Mouse (Mus musculus): Measurements from ENCODE around the gene Tnfrsf21.

Gene Tnfrsf21

GRCm38 (mm10) chr17:43025048-43025447 is 8.7 kb downstream of the Tnfrsf21 start:
- no peak for DNase-seq (ENCODE audit: low read depth, low spot score)

DNA sequence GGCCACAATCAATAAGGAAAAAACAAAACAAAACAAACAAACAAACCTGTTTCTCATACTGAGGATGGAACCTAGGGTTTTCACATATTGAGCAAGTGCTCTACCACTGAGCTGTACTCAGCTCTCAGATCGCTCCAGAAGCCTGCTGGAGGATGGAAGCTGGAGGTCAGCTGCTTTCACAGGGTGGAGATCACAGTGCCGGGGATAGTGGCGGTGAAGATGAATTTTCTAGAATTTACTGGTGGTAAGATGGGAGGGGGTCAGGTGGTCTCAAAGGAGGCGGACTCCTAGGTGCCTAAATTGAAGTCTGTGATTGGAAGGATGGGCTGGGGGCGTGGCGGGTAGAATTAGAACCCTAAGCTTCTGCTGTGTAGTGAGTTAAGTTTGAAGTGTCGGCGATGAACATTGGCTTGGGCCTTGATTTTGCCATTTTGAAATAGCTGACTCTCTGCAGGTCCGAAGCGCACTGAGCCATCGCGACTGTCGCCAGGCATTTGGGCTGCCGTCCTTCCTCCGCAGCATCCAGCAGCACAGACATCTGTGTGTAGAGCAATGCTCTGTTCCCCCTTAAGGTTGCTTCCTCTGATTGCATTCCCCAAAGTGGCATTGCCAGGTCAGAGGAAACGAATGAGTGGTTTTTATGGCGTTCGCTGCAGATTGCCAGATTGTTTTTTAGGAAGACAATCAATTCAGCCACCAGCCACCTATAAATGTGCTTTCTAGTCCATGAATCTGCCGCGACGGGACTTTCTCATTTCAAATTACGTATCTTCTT is 9.7 kb downstream of the Tnfrsf21 start:
- no peak for DNase-seq (ENCODE audit: low read depth, low spot score)

DNA sequence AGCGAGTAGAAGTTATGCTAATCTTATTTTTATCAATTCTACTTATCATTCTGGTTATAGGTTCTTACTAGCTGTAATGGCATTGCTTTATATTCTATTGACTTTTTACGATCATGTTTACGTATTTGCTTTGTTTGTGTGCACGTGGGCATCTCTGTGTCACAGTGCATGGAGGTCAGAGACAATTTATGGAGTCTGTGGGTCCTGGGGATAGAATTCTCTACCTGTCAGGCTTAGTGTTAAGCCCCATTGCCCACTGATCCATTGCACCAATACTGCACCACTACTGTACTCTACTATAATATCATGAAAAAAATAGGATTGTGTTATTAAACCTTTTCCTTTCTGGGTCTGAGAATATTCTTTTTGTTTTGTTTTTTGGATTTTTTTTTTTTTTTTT is 10.4 kb downstream of the Tnfrsf21 start:
- no peak for DNase-seq (ENCODE audit: low read depth, low spot score)

- DNase-seq (ENCODE audit: low read depth, low spot score): no peak
Measured at GRCm38 (mm10) chr17:43029546-43029945, 13.2 kb downstream of the Tnfrsf21 start.

GRCm38 (mm10) chr17:43030290-43030689 is 13.9 kb downstream of the Tnfrsf21 start:
- DNase-seq (ENCODE audit: low read depth, low spot score): no peak

- DNase-seq (ENCODE audit: low read depth, low spot score): no peak
Measured at GRCm38 (mm10) chr17:43032489-43033036, 16.2 kb downstream of the Tnfrsf21 start.

DNA sequence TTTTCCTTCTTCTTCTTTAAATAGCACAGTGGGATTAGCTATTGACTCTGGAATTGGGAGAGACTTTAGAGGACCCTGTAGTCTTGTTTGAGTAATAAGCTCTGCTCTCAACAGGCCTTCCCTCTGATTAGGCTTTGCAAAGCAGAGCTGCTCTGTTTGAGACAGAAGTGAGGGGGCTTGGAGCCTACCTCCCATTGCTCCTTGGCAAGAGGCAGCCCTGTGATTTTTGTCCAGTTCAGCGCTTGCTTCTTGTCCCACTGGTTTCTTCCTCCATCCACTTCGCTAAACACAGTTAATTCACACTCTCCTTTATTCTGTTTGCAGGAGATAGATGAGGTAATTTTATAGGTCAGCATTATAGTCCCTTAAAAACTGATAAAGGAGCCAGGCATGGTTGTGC is 19.0 kb downstream of the Tnfrsf21 start:
- DNase-seq (ENCODE audit: low read depth, low spot score): no peak

DNA sequence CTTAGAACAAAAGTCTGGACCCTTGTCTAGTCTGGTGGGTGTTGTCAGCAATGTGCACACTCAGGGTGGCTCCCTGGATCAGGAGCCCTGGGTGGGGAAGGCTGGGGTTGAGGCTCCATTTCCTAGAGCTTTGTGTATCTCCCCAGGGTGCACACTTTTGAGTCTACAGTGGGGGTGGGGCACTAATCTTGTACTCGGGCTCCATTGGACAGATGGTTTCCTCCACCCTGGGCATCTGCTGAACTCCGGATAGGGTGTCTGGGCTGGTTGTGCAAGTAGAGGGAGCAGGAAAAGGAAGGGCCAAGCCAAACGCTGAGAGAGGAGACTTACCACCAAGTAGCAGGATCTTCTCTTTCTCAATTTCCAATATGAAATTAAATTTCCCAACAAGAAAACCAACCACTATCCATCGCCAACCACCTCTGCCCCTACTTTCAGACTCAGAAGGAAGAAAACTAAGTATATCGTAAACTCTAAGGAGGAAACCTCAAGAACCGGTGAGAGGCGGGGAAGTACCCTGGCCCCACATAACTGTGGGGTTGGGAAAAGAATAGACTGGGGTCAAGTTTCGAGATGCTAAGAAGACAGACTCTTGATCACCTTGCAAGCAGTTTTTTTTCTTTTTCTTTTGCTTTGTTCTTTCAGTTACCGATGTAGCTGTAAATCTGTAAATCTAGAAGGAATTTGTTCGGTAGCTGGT is 19.9 kb downstream of the Tnfrsf21 start:
- peak; percentile 97 for DNase-seq (ENCODE audit: low read depth, low spot score)

- no peak for DNase-seq (ENCODE audit: low read depth, low spot score)
Measured at GRCm38 (mm10) chr17:43040571-43040970, 24.2 kb downstream of the Tnfrsf21 start.

GRCm38 (mm10) chr17:43050619-43051018 is 34.3 kb downstream of the Tnfrsf21 start:
- no peak for DNase-seq (ENCODE audit: low read depth, low spot score)

DNA sequence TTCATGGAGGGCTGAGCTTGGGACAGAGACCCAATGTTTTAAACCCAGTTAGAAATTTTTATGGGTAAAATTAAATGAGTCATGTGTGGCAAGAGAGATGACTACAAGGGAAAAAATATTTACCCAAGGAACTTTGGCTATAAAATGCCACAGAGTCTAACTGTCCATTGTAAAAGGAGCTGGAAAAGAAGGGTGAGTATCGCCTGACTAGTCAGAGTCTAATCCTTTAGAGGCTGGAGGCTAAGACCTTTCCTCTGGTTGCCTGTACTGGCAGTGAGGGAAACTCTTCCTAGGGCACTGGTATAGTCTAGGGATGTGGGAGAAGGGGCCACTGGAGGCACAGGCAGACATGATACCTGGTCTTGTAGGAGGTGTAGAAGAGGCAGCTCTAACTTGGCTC is 36.4 kb downstream of the Tnfrsf21 start:
- no peak for DNase-seq (ENCODE audit: low read depth, low spot score)

GRCm38 (mm10) chr17:43053943-43054342 is 37.6 kb downstream of the Tnfrsf21 start:
- DNase-seq (ENCODE audit: low read depth, low spot score): no peak

DNA sequence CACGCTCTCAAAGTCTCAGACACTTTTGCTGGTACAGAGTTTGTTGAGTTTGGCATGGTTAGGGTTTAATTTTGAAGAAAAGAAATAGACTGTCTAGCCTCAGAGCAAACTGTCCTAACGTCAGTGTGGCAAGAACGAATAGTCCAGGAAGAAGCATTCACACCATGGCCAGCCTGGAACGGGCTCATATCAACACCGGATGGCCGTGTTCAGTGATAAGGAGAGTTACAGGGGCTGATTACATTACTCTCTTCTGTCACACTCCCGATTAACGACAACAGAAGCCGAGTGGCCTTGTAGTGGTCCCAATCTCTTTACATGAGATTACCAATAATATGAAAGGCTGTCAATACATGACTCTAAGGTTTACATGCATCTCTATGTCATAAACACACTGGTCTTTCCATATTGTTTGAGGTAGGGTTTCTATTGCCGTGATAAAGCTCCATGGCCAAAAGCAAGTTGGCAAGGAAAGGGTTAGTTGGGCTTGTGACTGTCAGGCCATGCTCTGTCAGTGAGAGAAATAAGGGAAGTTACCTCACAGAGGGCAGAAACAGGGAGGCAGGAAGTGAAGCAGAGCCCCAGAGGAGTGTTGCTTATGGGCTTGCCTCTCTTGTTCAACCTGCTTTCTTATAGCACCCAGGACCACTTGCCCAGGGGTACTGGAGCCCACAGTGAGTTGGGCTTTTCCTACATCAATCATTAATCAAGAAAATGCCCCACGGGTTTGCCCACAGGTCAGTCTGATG is 42.1 kb downstream of the Tnfrsf21 start:
- no peak for DNase-seq (ENCODE audit: low read depth, low spot score)

GRCm38 (mm10) chr17:43064705-43065104 is 48.4 kb downstream of the Tnfrsf21 start:
- no peak for DNase-seq (ENCODE audit: low read depth, low spot score)

DNA sequence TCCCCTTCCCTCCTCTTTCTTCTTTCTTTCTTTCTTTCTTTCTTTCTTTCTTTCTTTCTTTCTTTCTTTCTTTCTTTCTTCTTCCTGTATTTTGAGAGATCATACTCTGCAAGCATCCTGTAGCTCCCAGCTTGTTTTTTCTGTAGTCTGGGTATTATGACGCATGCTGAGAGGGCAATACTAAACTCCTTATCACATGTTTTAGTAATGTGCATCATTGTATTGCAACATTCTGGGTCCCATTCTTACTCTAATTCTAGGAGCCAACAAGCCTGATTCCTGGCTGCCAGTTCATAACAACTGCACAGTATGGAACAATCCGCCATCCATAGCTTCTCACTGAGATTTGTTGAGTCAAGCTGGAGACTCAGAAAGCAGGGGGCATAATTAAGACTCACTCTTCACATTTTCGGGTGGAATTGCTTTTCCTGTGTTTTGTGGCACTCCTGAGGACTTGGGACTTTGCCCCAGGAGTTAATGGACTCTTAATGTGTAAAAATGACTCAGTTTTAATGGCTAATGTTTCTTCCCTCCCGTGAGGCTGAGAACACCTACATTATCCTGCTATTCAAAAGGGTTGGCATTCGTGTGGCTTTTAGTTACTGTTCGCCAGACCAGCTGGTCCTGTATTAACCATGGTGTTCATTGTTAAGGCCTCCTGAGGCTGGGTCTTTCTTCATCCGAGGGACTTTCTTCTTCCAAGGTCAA is 52.6 kb downstream of the Tnfrsf21 start:
- DNase-seq (ENCODE audit: low read depth, low spot score): no peak

DNA sequence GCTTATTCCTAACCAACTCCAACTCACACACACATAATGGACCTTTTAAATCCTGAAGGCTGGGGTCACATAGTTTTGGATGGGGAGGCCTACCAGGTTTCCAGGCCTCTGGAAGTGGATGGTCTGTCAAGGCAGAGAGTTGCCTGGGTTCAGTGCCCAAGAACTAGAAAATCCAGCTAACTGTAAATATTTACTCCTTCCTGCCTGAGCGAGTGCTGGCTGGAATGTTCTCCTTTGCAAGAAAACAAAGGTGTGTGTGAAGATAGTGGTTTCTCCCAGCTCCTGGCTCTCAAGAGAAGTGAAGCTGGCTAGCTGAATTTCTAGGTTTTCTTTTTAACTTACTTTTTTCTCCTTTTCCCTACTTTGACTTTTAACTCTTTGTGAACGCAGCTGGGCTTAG is 54.6 kb downstream of the Tnfrsf21 start:
- DNase-seq (ENCODE audit: low read depth, low spot score): no peak

DNA sequence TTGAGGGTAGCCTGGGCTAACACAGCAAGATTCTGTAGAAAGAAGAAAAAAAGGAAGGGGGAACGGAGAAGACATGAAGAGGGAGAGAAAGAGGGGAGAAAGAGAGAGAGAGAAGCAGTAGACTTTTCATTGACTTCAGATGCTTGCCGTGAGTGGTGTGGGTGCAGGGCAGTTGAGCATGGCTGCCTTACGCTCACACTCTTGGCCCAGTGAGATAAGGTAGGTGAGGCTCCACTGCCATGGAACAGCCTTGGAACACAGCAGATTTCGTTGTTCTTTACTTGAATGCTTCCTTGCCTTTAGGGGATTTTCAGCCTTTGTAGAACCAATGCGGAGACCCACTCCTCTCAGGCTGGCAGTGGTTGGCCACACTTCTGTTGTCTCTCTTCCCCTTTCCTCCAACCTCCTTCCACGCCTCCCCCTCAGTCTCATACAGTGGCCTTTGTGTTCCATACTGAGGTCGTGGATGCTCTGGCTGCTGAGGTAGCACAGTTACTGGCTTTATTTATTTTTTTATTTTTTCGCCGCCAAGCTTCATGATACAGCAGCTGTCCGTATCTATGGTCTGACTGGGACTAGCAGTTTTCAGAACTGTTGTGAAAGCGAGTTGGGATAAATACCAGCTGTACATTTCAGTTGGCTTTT is 55.9 kb downstream of the Tnfrsf21 start:
- DNase-seq (ENCODE audit: low read depth, low spot score): no peak

DNA sequence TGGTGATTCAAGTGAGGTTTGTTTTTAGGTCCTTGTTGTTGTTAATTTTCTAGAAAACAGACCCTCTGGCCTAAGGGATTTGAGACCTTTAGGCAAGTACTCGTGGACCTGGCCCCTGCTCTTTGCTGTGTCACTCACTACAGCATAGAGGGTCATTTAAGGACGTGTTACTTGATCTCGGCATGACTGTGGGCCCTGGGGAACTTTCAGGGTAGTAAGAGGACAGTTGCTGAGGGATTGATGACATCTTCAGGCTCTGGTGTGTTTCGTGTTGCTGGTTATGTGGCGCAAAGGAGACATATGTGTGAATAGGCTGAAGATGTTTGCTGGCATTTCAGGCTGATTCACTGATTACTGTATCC is 56.4 kb downstream of the Tnfrsf21 start:
- no peak for DNase-seq (ENCODE audit: low read depth, low spot score)

- DNase-seq (ENCODE audit: low read depth, low spot score): no peak
Measured at GRCm38 (mm10) chr17:43074391-43074790, 58.0 kb downstream of the Tnfrsf21 start.

- DNase-seq (ENCODE audit: low read depth, low spot score): no peak
Measured at GRCm38 (mm10) chr17:43075100-43075499, 58.7 kb downstream of the Tnfrsf21 start.

DNA sequence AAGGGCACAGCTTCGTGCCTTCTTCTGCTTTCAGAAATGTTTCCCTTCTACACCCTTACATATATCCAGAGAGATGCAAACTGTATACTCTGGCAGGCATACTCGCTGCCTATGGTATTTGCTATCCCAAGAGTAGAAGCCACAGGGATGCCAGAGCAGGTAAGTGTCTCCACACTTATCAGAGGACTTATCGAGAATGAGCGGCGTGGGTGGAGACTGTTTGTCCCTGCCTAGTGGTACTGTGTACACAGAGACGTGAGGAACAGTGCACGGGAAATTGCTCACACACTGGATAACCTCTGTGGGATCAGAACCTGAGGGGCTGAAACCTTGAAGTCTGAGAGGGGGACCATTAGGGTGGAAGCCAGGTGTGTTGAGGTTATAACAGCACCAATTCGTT is 59.6 kb downstream of the Tnfrsf21 start:
- DNase-seq (ENCODE audit: low read depth, low spot score): no peak

Data from ES-CJ7 (cell line).